Comparison of ENCODE assay signal across 18 mouse cellular contexts in the genomic region with DNA sequence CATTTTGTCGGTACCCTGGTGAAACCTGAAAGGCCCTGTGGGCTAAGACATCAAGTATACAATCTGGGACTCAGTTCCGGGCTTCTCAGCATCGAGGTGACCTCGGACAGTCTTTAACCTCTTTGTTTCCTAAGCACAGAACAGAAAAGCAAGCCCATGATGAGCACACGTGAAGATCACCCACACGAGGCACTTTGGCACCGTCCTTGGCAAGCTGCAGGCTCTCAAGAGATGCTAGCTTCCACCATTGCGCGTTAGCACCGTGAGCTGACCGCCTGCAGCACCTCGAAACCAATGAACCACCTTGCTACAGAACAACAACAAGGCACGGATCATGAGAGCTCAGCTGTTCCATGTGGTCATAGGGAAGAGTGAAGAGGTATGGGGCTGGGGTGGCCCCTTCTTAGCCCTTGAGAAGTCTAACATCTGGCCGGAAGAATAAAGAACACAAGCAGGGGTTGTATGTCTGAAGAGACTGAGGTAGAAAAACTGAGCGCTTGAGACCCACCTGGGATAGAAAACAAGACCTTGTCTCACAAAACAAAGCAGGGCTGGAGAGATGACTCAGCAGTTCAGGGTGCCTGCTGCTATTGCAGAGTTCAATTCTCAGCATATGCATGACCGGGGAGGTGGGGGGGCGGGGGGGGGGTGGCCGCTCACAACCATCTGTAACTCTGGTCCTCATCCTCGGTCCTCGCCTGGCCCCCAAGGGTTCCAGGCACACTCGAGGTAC. TPM values are rescaled to one million over a fixed set of nuclear protein-coding genes. Genes with fewer than 3 reads are reported as not detected.
DNase-seq lines count a peak whose midpoint lies in the region; ATAC-seq and TF ChIP-seq lines count a peak whose summit lies in the region.
"Had no signal": no experiment of that assay in that cellular context is flagged by ENCODE, and none has a peak within 500 bp of the region (broad histone marks: within the 10 kb centered on the region; RNA-seq: fewer than 3 reads in every experiment).

No protein-coding gene starts in this region.

- 67% methylated on average over 21 of the region's 21 CpGs for WGBS in lung, embryonic 14.5 days
- 67% methylated on average over 21 of the region's 21 CpGs for WGBS in liver, postnatal 0 days (ENCODE audit: insufficient replicate concordance)

- peaks cover 48% of the 10 kb centered on the region for H3K4me1 ChIP-seq in lung, embryonic 14.5 days (ENCODE audit: insufficient read depth)
- peaks cover 8 to 46% of the 10 kb centered on the region in 2 experiments for H3K4me1 ChIP-seq in MEL (ENCODE audit: control insufficient read depth in 1 of 2, insufficient read depth in 2 of 2, low read length in 2 of 2)
- peaks cover 42% of the 10 kb centered on the region for H3K4me1 ChIP-seq in liver, postnatal 0 days (ENCODE audit: insufficient read depth)

- no peak for TF ChIP-seq CTCF in gastrocnemius, adult 2 months (IDR thresholded peaks at IDR 0.05)
- TF ChIP-seq CTCF in lung, embryonic 14.5 days (IDR thresholded peaks at IDR 0.05; ENCODE audit: low read depth), result no peak
- no peak for TF ChIP-seq CTCF in MEL (IDR thresholded peaks at IDR 0.05 in 2 of 3, conservative IDR thresholded peaks at IDR 0.05 in 1 of 3; ENCODE audit: control insufficient read depth in 1 of 3, insufficient read depth in 1 of 3, low read depth in 2 of 3, low read length in 3 of 3, poor library complexity in 1 of 3, severe bottlenecking in 1 of 3)
- no peak for TF ChIP-seq CTCF in liver, postnatal 0 days (IDR thresholded peaks at IDR 0.05; ENCODE audit: low read depth)

- H3K27me3 ChIP-seq in lung, embryonic 14.5 days (ENCODE audit: insufficient read depth, low read length), result no peaks in the 10 kb centered on the region
- no peaks in the 10 kb centered on the region for H3K27me3 ChIP-seq in MEL (ENCODE audit: control insufficient read depth in 1 of 2, insufficient read depth in 2 of 2, low read length in 2 of 2)
- H3K27me3 ChIP-seq in liver, postnatal 0 days (ENCODE audit: insufficient read depth, low read length), result no peaks in the 10 kb centered on the region
- H3K27me3 ChIP-seq: forebrain, embryonic 15.5 days had no signal

- no peaks in the 10 kb centered on the region for H3K9me3 ChIP-seq in lung, embryonic 14.5 days (ENCODE audit: low read depth, low read length)
- H3K9me3 ChIP-seq in MEL (replicated peaks; ENCODE audit: insufficient read depth, low read length), result no peaks in the 10 kb centered on the region
- H3K9me3 ChIP-seq in liver, postnatal 0 days (ENCODE audit: low read length), result no peaks in the 10 kb centered on the region
- H3K9me3 ChIP-seq: forebrain, embryonic 15.5 days; midbrain, embryonic 13.5 days had no signal

- peak overlapping the region; percentile 81 for H3K4me2 ChIP-seq in lung, embryonic 14.5 days
- H3K4me2 ChIP-seq in liver, postnatal 0 days (ENCODE audit: low read depth, low read length), result peak overlapping the region; percentile 95
- H3K4me2 ChIP-seq: forebrain, embryonic 15.5 days; midbrain, embryonic 13.5 days had no signal

- DNase-seq in gastrocnemius, adult 2 months, result peak; percentile 38
- DNase-seq in gastrocnemius, postnatal 14 days, result no peak
- DNase-seq in lung, embryonic 14.5 days, result no peak
- no peak for DNase-seq in lung, adult 18-20 months
- DNase-seq in MEL (ENCODE audit: low read depth, low spot score), result no peak
- DNase-seq in liver, postnatal 0 days, result no peak
- no peak for DNase-seq in urinary bladder, postnatal 25 days (ENCODE audit: low spot score)
- DNase-seq in adrenal gland, adult 18-20 months (ENCODE audit: low spot score in 2 of 2), result no peak
- DNase-seq: B cell, adult 2 months; cerebellum, adult 11 months; gastrocnemius, postnatal 25 days; heart, postnatal 10 days; layer of hippocampus, adult 9-11 months; right cerebral cortex, postnatal 25 days had no signal

- ATAC-seq in lung, embryonic 14.5 days (ENCODE audit: insufficient read depth), result no peak
- no peak for ATAC-seq in liver, postnatal 0 days
- ATAC-seq: activated CD4-positive, CD25-positive, alpha-beta regulatory T cell, adult 4 months; forebrain, embryonic 15.5 days; midbrain, embryonic 13.5 days had no signal

- no peak overlapping the region for H3K9ac ChIP-seq in lung, embryonic 14.5 days
- H3K9ac ChIP-seq in MEL (ENCODE audit: control insufficient read depth, low read depth, low read length, poor library complexity, severe bottlenecking), result no peak overlapping the region
- H3K9ac ChIP-seq in liver, postnatal 0 days (replicated peaks), result peak overlapping the region; percentile 5; the same call in 1 of the 2 replicates
- H3K9ac ChIP-seq: forebrain, embryonic 15.5 days; midbrain, embryonic 13.5 days had no signal

- H3K36me3 ChIP-seq in lung, embryonic 14.5 days (ENCODE audit: insufficient read depth), result no peaks in the 10 kb centered on the region
- peaks cover 0 to 23% of the 10 kb centered on the region in 2 experiments; a peak in 2 of 4 replicates for H3K36me3 ChIP-seq in MEL (ENCODE audit: control insufficient read depth in 1 of 2, insufficient read depth in 2 of 2, low read length in 2 of 2)
- peaks cover 5% of the 10 kb centered on the region for H3K36me3 ChIP-seq in liver, postnatal 0 days (replicated peaks; ENCODE audit: insufficient read depth, low read length)
- H3K36me3 ChIP-seq: forebrain, embryonic 15.5 days; midbrain, embryonic 13.5 days had no signal

- H3K27ac ChIP-seq in gastrocnemius, adult 2 months, result peak overlapping the region; percentile 97
- H3K27ac ChIP-seq in lung, embryonic 14.5 days (ENCODE audit: low read depth), result no peak overlapping the region
- H3K27ac ChIP-seq in MEL (ENCODE audit: control insufficient read depth, low read depth, low read length), result no peak overlapping the region
- peak overlapping the region; percentile 98; the same call in 1 of the 2 replicates for H3K27ac ChIP-seq in liver, postnatal 0 days (ENCODE audit: low read depth)
- H3K27ac ChIP-seq: forebrain, embryonic 15.5 days; kidney, postnatal 0 days; midbrain, embryonic 13.5 days had no signal

- peaks cover 12% of the 10 kb centered on the region for H3K79me2 ChIP-seq in MEL (ENCODE audit: control insufficient read depth, insufficient read depth, low read length, poor library complexity)

- no peak for TF ChIP-seq RAD21 in MEL (IDR thresholded peaks at IDR 0.05; ENCODE audit: low read depth, low read length)

- TF ChIP-seq POLR2A in MEL (IDR thresholded peaks at IDR 0.05; ENCODE audit: control insufficient read depth in 1 of 2, insufficient read depth in 1 of 2, low read depth in 1 of 2, low read length in 2 of 2, poor library complexity in 1 of 2), result no peak

- H3K4me3 ChIP-seq in gastrocnemius, adult 2 months, result peak overlapping the region; percentile 88
- no peak overlapping the region for H3K4me3 ChIP-seq in lung, embryonic 14.5 days (ENCODE audit: low read depth, low read length)
- no peak overlapping the region for H3K4me3 ChIP-seq in MEL (ENCODE audit: control insufficient read depth in 1 of 2, insufficient read depth in 1 of 2, low read depth in 2 of 2, low read length in 2 of 2)
- H3K4me3 ChIP-seq in liver, postnatal 0 days (ENCODE audit: low read depth, low read length), result no peak overlapping the region
- H3K4me3 ChIP-seq: forebrain, embryonic 15.5 days; midbrain, embryonic 13.5 days had no signal

- intact Hi-C loops in gastrocnemius, adult 2 months (cut with DNase I), result loop anchor here (10.0 kb wide), 1 partner anchor 229 kb away; a partner anchor contains a TSS
- intact Hi-C loops in gastrocnemius, postnatal 14 days (cut with DNase I; ENCODE audit: low total_unique reads), result no loop called here

- no peak for TF ChIP-seq EP300 in MEL (IDR thresholded peaks at IDR 0.05; ENCODE audit: low read depth in 1 of 2, low read length in 2 of 2)
- no peak for TF ChIP-seq EP300 in liver, postnatal 0 days (IDR thresholded peaks at IDR 0.05; ENCODE audit: low read depth)

TF ChIP-seq in MEL, 35 proteins besides CTCF, POLR2A, EP300 and RAD21:
- no peak for TF ChIP-seq CHD2 (IDR thresholded peaks at IDR 0.05; ENCODE audit: low read length)
- TF ChIP-seq GABPA (IDR thresholded peaks at IDR 0.05; ENCODE audit: low read depth, low read length), result 0 out of 2 replicates have a peak, but pooled peaks have one; percentile 36
- TF ChIP-seq POLR2AphosphoS2 (IDR thresholded peaks at IDR 0.05; ENCODE audit: low read length), result no peak
- TF ChIP-seq MAFK (IDR thresholded peaks at IDR 0.05; ENCODE audit: borderline replicate concordance, low read depth, low read length), result peak; percentile 32; the same call in 1 of the 2 replicates
- no peak for TF ChIP-seq UBTF (IDR thresholded peaks at IDR 0.05; ENCODE audit: borderline replicate concordance, insufficient read depth, low read depth, low read length)
- no peak for TF ChIP-seq TBP (IDR thresholded peaks at IDR 0.05; ENCODE audit: low read depth, low read length)

RNA-seq across cellular contexts. Expression of a gene that starts 2.5 kb away (rescaled TPM):
- 100 to 1,000 TPM in 1 of 2 experiments, 10 to 100 TPM in 1; 41.6 to 104 TPM for total RNA-seq in gastrocnemius, adult 2 months (2021)
- 10 to 100 TPM; 48.5 to 62.8 TPM for total RNA-seq in gastrocnemius, postnatal 14 days (2021)
- 20.4 and 22.0 TPM in 2 replicates for polyA plus RNA-seq in lung, embryonic 14.5 days (2014; fragmentation: Nextera tagmentation; extraction: Ambion mirVana)
- 6.9 and 7.8 TPM in 2 replicates for total RNA-seq in MEL (2012; rRNA removed)
- polyA plus RNA-seq in MEL (2012; ENCODE audit: insufficient read depth in 1 of 2, insufficient read length in 2 of 2, low read depth in 1 of 2, low replicate concordance in 2 of 2, missing spikeins in 1 of 2), result 10 to 100 TPM in 1 of 2 experiments, not detected in 1; 10.8 TPM
- 33.0 and 36.5 TPM in 2 replicates for polyA plus RNA-seq in liver, postnatal 0 days (2015; fragmentation: Nextera tagmentation; extraction: Ambion mirVana)
- total RNA-seq in adrenal gland, adult 18-20 months (2021), result 100 to 1,000 TPM; 122 to 137 TPM

RNA-seq across cellular contexts. Expression of a gene that starts 51.4 kb away (rescaled TPM):
- total RNA-seq in gastrocnemius, adult 2 months (2021), result 10 to 100 TPM in 1 of 2 experiments, 1 to 10 TPM in 1; 5.5 to 16.1 TPM
- total RNA-seq in gastrocnemius, postnatal 14 days (2021), result 10 to 100 TPM; 12.9 to 20.1 TPM
- polyA plus RNA-seq in lung, embryonic 14.5 days (2014; fragmentation: Nextera tagmentation; extraction: Ambion mirVana), result 17.0 and 17.1 TPM in 2 replicates
- total RNA-seq in MEL (2012; rRNA removed), result 0.12 TPM in 1 of 2 replicates, not detected in the other
- under 1 TPM in 1 of 2 experiments, not detected in 1; 0.25 TPM for polyA plus RNA-seq in MEL (2012; ENCODE audit: insufficient read depth in 1 of 2, insufficient read length in 2 of 2, low read depth in 1 of 2, low replicate concordance in 2 of 2, missing spikeins in 1 of 2)
- polyA plus RNA-seq in liver, postnatal 0 days (2015; fragmentation: Nextera tagmentation; extraction: Ambion mirVana), result 1.3 and 1.7 TPM in 2 replicates
- 10 to 100 TPM; 19.5 to 22.1 TPM for total RNA-seq in adrenal gland, adult 18-20 months (2021)

Comparison
In these comparisons a context has a peak if more than half of its experiments do, and no peak if none do; other contexts are left out.
1. H3K27ac ChIP-seq: peak in gastrocnemius, adult 2 months (single experiment) and liver, postnatal 0 days (single experiment); none in lung, embryonic 14.5 days (single experiment) and MEL (single experiment).